Mouse (Mus musculus): ENCODE results near the gene Scn4a.

Gene Scn4a

GRCm38 (mm10) chr11:106272644-106273310 is 80.3 kb downstream of the Scn4a start, which contains the start of gene Smarcd2:
TSS of gene Smarcd2 (minus strand) at chr11:106272972.
- DNase-seq (ENCODE audit: low spot score in 2 of 2): peak; percentile 100

- peak in 1 of 2 experiments; percentile 49 for DNase-seq (ENCODE audit: low spot score in 2 of 2)
Observed at GRCm38 (mm10) chr11:106271794-106272643, 81.1 kb downstream of the Scn4a start.

GRCm38 (mm10) chr11:106271131-106271793 is 81.8 kb downstream of the Scn4a start:
- DNase-seq (ENCODE audit: low spot score in 2 of 2): no peak

- no peak for DNase-seq (ENCODE audit: low spot score in 2 of 2)
Observed at GRCm38 (mm10) chr11:106269060-106269431, 84.0 kb downstream of the Scn4a start.
